Mouse (Mus musculus): Measurements from ENCODE around the gene Rbpms2. TPM values are rescaled to one million over a fixed set of nuclear protein-coding genes. Genes with fewer than 3 reads are reported as not detected.
A peak's percentile ranks its signal among the peaks of the same experiment; 100 is the strongest.

Rbpms2 gene
- total RNA-seq, 4 experiments from 2014 or later: 3.7 to 5.4 (median 4.6) TPM

GRCm38 (mm10) chr9:65692959-65693603 lies 63.6 kb downstream of the Rbpms2 start:
- DNase-seq (ENCODE audit: low spot score in 2 of 2): no peak

- DNase-seq (ENCODE audit: low spot score in 2 of 2): peak; percentile 70 to 75
Measured at GRCm38 (mm10) chr9:65695646-65696045, 66.2 kb downstream of the Rbpms2 start.

GRCm38 (mm10) chr9:65696337-65696736 lies 66.9 kb downstream of the Rbpms2 start:
- no peak for DNase-seq (ENCODE audit: low spot score in 2 of 2)

GRCm38 (mm10) chr9:65697356-65697755 lies 67.9 kb downstream of the Rbpms2 start:
- no peak for DNase-seq (ENCODE audit: low spot score in 2 of 2)

- no peak for DNase-seq (ENCODE audit: low spot score in 2 of 2)
Measured at GRCm38 (mm10) chr9:65697992-65698391, 68.5 kb downstream of the Rbpms2 start.

- no peak for DNase-seq (ENCODE audit: low spot score in 2 of 2)
Measured at GRCm38 (mm10) chr9:65700504-65700903, 71.1 kb downstream of the Rbpms2 start.

GRCm38 (mm10) chr9:65702286-65702685 lies 72.8 kb downstream of the Rbpms2 start:
- DNase-seq (ENCODE audit: low spot score in 2 of 2): no peak

GRCm38 (mm10) chr9:65703241-65703640 lies 73.8 kb downstream of the Rbpms2 start:
- DNase-seq (ENCODE audit: low spot score in 2 of 2): no peak

- DNase-seq (ENCODE audit: low spot score in 2 of 2): no peak
Measured at GRCm38 (mm10) chr9:65703926-65704595, 74.6 kb downstream of the Rbpms2 start.

Other genes with a start within 250 kb of the Rbpms2 start
- gene Kbtbd13, start 238.0 kb upstream of the Rbpms2 start, total RNA-seq (2022): under 1 TPM; 0.11 to 0.45 (median 0.23) TPM
- 1 to 10 TPM; 2.9 to 4.4 (median 3.8) TPM for gene Rasl12, start 231.1 kb upstream of the Rbpms2 start, total RNA-seq (2022)
- not detected for gene Slc51b, start 206.7 kb upstream of the Rbpms2 start, total RNA-seq (2022)
- gene Mtfmt, start 193.9 kb upstream of the Rbpms2 start, total RNA-seq (2022): 10 to 100 TPM; 16.6 to 20.5 (median 18.5) TPM
- 10 to 100 TPM; 33.7 to 37.7 (median 36.4) TPM for gene Spg21, start 168.7 kb upstream of the Rbpms2 start, total RNA-seq (2022)
- gene Ankdd1a, start 109.5 kb upstream of the Rbpms2 start, total RNA-seq (2022): 1 to 10 TPM; 2.2 to 3.4 (median 2.8) TPM
- 10 to 100 TPM; 13.4 to 21.0 (median 14.2) TPM for gene Plekho2, start 49.6 kb upstream of the Rbpms2 start, total RNA-seq (2022)
- under 1 TPM; 0.09 to 0.24 (median 0.16) TPM for gene Pif1, start 42.5 kb upstream of the Rbpms2 start, total RNA-seq (2022)
- 100 to 1,000 TPM; 188 to 226 (median 208) TPM for gene Oaz2, start 38.4 kb downstream of the Rbpms2 start, total RNA-seq (2022)
- gene Zfp609, start 197.9 kb downstream of the Rbpms2 start, total RNA-seq (2022): 10 to 100 TPM; 44.8 to 56.2 (median 50.2) TPM